In the genomic region with DNA sequence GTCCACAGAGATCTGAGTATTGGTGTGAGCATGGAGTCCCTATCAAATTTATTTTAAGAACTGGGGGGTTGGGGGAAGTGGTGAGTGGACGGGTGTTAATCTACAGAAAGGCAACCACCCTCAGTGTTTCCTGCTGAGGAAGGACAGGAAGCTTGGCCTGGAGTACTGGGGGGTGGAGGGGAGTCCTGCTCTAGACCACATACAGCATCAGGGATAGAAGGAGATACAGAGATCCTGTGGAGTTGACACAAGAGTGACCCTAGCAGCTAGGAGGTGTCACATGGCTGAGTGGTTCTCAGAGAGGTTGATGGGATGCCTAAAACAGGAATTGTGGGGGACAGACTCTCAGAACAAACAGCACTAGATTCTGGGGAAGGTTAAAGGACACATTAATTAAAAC, we compare ENCODE assay signal across 18 mouse cellular contexts. TPM values are rescaled to one million over a fixed set of nuclear protein-coding genes. Genes with fewer than 3 reads are reported as not detected.
DNase-seq lines count a peak whose midpoint lies in the region; ATAC-seq and TF ChIP-seq lines count a peak whose summit lies in the region.
"Had no signal": no experiment of that assay in that cellular context is flagged by ENCODE, and none has a peak within 500 bp of the region (broad histone marks: within the 10 kb centered on the region; RNA-seq: fewer than 3 reads in every experiment).

No protein-coding gene starts in this region.

- TF ChIP-seq CTCF in heart, postnatal 0 days (IDR thresholded peaks at IDR 0.05; ENCODE audit: low read depth) = no peak
- TF ChIP-seq CTCF in lung, postnatal 0 days (IDR thresholded peaks at IDR 0.05) = no peak

- TF ChIP-seq EP300 in heart, postnatal 0 days (IDR thresholded peaks at IDR 0.05; ENCODE audit: low read depth) = no peak
- TF ChIP-seq EP300 in lung, postnatal 0 days (IDR thresholded peaks at IDR 0.05) = no peak

- H3K4me1 ChIP-seq in heart, postnatal 0 days (ENCODE audit: control insufficient read depth, insufficient read depth) = peaks cover 9% of the 10 kb centered on the region
- H3K4me1 ChIP-seq in lung, postnatal 0 days (ENCODE audit: insufficient read depth, low read depth, low read length) = peaks cover 8% of the 10 kb centered on the region; the same call in 1 of the 2 replicates
- peaks cover 25% of the 10 kb centered on the region for H3K4me1 ChIP-seq in liver, embryonic 15.5 days (replicated peaks)

- peak overlapping the region; percentile 54 for H3K27ac ChIP-seq in heart, postnatal 0 days (ENCODE audit: low read depth)
- H3K27ac ChIP-seq in lung, postnatal 0 days (ENCODE audit: low read length) = no peak overlapping the region
- H3K27ac ChIP-seq in liver, embryonic 15.5 days (replicated peaks) = no peak overlapping the region
- H3K27ac ChIP-seq: left cerebral cortex, adult 2 months; limb, embryonic 13.5 days; neural tube, embryonic 15.5 days had no signal

- H3K36me3 ChIP-seq in heart, postnatal 0 days (replicated peaks; ENCODE audit: control insufficient read depth, insufficient read depth, low read length) = peaks cover 3% of the 10 kb centered on the region
- H3K36me3 ChIP-seq in lung, postnatal 0 days (ENCODE audit: insufficient read depth, low read length) = 0 out of 2 replicates have a peak, but pooled peaks cover 2% of the 10 kb centered on the region
- peaks cover 2% of the 10 kb centered on the region; the same call in 1 of the 2 replicates for H3K36me3 ChIP-seq in liver, embryonic 15.5 days (replicated peaks)

- H3K9ac ChIP-seq in heart, postnatal 0 days (replicated peaks; ENCODE audit: low read depth, low read length) = no peak overlapping the region
- no peak overlapping the region for H3K9ac ChIP-seq in lung, postnatal 0 days (replicated peaks; ENCODE audit: low read depth)
- H3K9ac ChIP-seq in liver, embryonic 15.5 days = no peak overlapping the region
- H3K9ac ChIP-seq: limb, embryonic 13.5 days; neural tube, embryonic 15.5 days had no signal

- WGBS in heart, postnatal 0 days = 5% methylated on average over 1 of the region's 1 CpGs
- 35% methylated on average over 1 of the region's 1 CpGs for WGBS in lung, postnatal 0 days
- 6% methylated on average over 1 of the region's 1 CpGs for WGBS in liver, embryonic 15.5 days (ENCODE audit: insufficient replicate concordance)

- DNase-seq in adrenal gland, postnatal 14 days = peak; percentile 22
- DNase-seq in adrenal gland, adult 8-10 months = no peak
- peak; percentile 28 for DNase-seq in heart, postnatal 0 days (ENCODE audit: low spot score)
- no peak for DNase-seq in heart, adult 18-20 months
- DNase-seq in lung, postnatal 0 days (ENCODE audit: low spot score) = peak; percentile 8
- DNase-seq in lung, postnatal 25 days (ENCODE audit: low spot score) = no peak
- DNase-seq in cerebellum, postnatal 4 days (ENCODE audit: low spot score in 2 of 2) = no peak
- DNase-seq: cerebellum, postnatal 10 days had no signal

- no peaks in the 10 kb centered on the region for H3K9me3 ChIP-seq in heart, postnatal 0 days (replicated peaks; ENCODE audit: control insufficient read depth, low read length)
- no peaks in the 10 kb centered on the region for H3K9me3 ChIP-seq in lung, postnatal 0 days (ENCODE audit: low read length)
- no peaks in the 10 kb centered on the region for H3K9me3 ChIP-seq in liver, embryonic 15.5 days (replicated peaks)
- H3K9me3 ChIP-seq: limb, embryonic 13.5 days; neural tube, embryonic 15.5 days had no signal

- no peaks in the 10 kb centered on the region for H3K27me3 ChIP-seq in heart, postnatal 0 days (ENCODE audit: control insufficient read depth, insufficient read depth, low read length)
- H3K27me3 ChIP-seq in lung, postnatal 0 days (replicated peaks; ENCODE audit: insufficient read depth, low read length) = no peaks in the 10 kb centered on the region
- peaks cover 52% of the 10 kb centered on the region for H3K27me3 ChIP-seq in liver, embryonic 15.5 days
- H3K27me3 ChIP-seq: limb, embryonic 13.5 days; neural tube, embryonic 15.5 days had no signal

- ATAC-seq in heart, postnatal 0 days (ENCODE audit: insufficient read depth, low read depth) = no peak
- ATAC-seq in lung, postnatal 0 days = no peak
- ATAC-seq in liver, embryonic 15.5 days (ENCODE audit: insufficient read depth) = peak; percentile 20; the same call in 1 of the 2 replicates

- H3K4me2 ChIP-seq in heart, postnatal 0 days (ENCODE audit: low read depth, low read length) = no peak overlapping the region
- no peak overlapping the region for H3K4me2 ChIP-seq in lung, postnatal 0 days (replicated peaks; ENCODE audit: low read depth, low read length)
- H3K4me2 ChIP-seq in liver, embryonic 15.5 days = no peak overlapping the region
- H3K4me2 ChIP-seq: neural tube, embryonic 15.5 days had no signal

- H3K4me3 ChIP-seq in heart, postnatal 0 days (ENCODE audit: low read depth, low read length) = no peak overlapping the region
- no peak overlapping the region for H3K4me3 ChIP-seq in lung, postnatal 0 days (ENCODE audit: low read depth, low read length)
- H3K4me3 ChIP-seq in liver, embryonic 15.5 days (replicated peaks) = no peak overlapping the region
- H3K4me3 ChIP-seq: left cerebral cortex, adult 2 months; neural tube, embryonic 15.5 days had no signal

RNA-seq across cellular contexts. Expression of gene Tpm4, which starts 1.3 kb away (rescaled TPM):
- total RNA-seq in adrenal gland, postnatal 14 days (2021) = 286 and 295 TPM in 2 replicates
- total RNA-seq in adrenal gland, adult 8-10 months (2022) = 100 to 1,000 TPM; 133 to 158 (median 140) TPM
- 179 and 195 TPM in 2 replicates for total RNA-seq in heart, postnatal 0 days (2014; rRNA removed; ENCODE audit: low replicate concordance)
- 222 and 224 TPM in 2 replicates for polyA plus RNA-seq in heart, postnatal 0 days (2015; fragmentation: Nextera tagmentation; extraction: Ambion mirVana)
- 100 to 1,000 TPM in 1 of 2 experiments, 10 to 100 TPM in 1; 89.1 to 107 TPM for total RNA-seq in heart, adult 18-20 months (2021)
- 585 and 648 TPM in 2 replicates for polyA plus RNA-seq in lung, postnatal 0 days (2015; fragmentation: Nextera tagmentation; extraction: Ambion mirVana)
- 80.7 and 82.6 TPM in 2 replicates for polyA plus RNA-seq in liver, embryonic 15.5 days (2015; fragmentation: Nextera tagmentation; extraction: Ambion mirVana)

RNA-seq across cellular contexts. Expression of gene Olfr374, which starts 26.7 kb away (rescaled TPM):
- total RNA-seq in adrenal gland, postnatal 14 days (2021) = not detected in 2 replicates
- not detected for total RNA-seq in adrenal gland, adult 8-10 months (2022)
- total RNA-seq in heart, postnatal 0 days (2014; rRNA removed; ENCODE audit: low replicate concordance) = not detected in 2 replicates
- 0.01 TPM in 1 of 2 replicates, not detected in the other for polyA plus RNA-seq in heart, postnatal 0 days (2015; fragmentation: Nextera tagmentation; extraction: Ambion mirVana)
- total RNA-seq in heart, adult 18-20 months (2021) = not detected
- polyA plus RNA-seq in lung, postnatal 0 days (2015; fragmentation: Nextera tagmentation; extraction: Ambion mirVana) = not detected in 2 replicates
- polyA plus RNA-seq in liver, embryonic 15.5 days (2015; fragmentation: Nextera tagmentation; extraction: Ambion mirVana) = 0.03 and 0.05 TPM in 2 replicates
- total RNA-seq: adrenal gland, postnatal 10 days; gastrocnemius, postnatal 4 days; layer of hippocampus, adult 18-20 months; left cerebral cortex, adult 2 months had no signal
- polyA plus RNA-seq: limb, embryonic 13.5 days; testis, adult 2 months; urinary bladder, adult 2 months had no signal

RNA-seq across cellular contexts. Expression of gene Rab8a, which starts 27.5 kb away (rescaled TPM):
- total RNA-seq in adrenal gland, postnatal 14 days (2021) = 64.5 and 66.1 TPM in 2 replicates
- total RNA-seq in adrenal gland, adult 8-10 months (2022) = 10 to 100 TPM; 56.6 to 69.3 (median 61.7) TPM
- total RNA-seq in heart, postnatal 0 days (2014; rRNA removed; ENCODE audit: low replicate concordance) = 32.2 and 33.9 TPM in 2 replicates
- 50.8 and 51.2 TPM in 2 replicates for polyA plus RNA-seq in heart, postnatal 0 days (2015; fragmentation: Nextera tagmentation; extraction: Ambion mirVana)
- total RNA-seq in heart, adult 18-20 months (2021) = 10 to 100 TPM; 20.0 to 25.1 TPM
- polyA plus RNA-seq in lung, postnatal 0 days (2015; fragmentation: Nextera tagmentation; extraction: Ambion mirVana) = 67.3 and 68.0 TPM in 2 replicates
- 66.4 and 69.7 TPM in 2 replicates for polyA plus RNA-seq in liver, embryonic 15.5 days (2015; fragmentation: Nextera tagmentation; extraction: Ambion mirVana)

RNA-seq across cellular contexts. Expression of gene Olfr373, which starts 50.5 kb away (rescaled TPM):
- not detected in 2 replicates for total RNA-seq in adrenal gland, postnatal 14 days (2021)
- total RNA-seq in adrenal gland, adult 8-10 months (2022) = not detected
- not detected in 2 replicates for total RNA-seq in heart, postnatal 0 days (2014; rRNA removed; ENCODE audit: low replicate concordance)
- polyA plus RNA-seq in heart, postnatal 0 days (2015; fragmentation: Nextera tagmentation; extraction: Ambion mirVana) = not detected in 2 replicates
- not detected for total RNA-seq in heart, adult 18-20 months (2021)
- not detected in 2 replicates for polyA plus RNA-seq in lung, postnatal 0 days (2015; fragmentation: Nextera tagmentation; extraction: Ambion mirVana)
- polyA plus RNA-seq in liver, embryonic 15.5 days (2015; fragmentation: Nextera tagmentation; extraction: Ambion mirVana) = not detected in 2 replicates
- total RNA-seq: adrenal gland, postnatal 10 days; gastrocnemius, postnatal 4 days; layer of hippocampus, adult 18-20 months; left cerebral cortex, adult 2 months had no signal
- polyA plus RNA-seq: embryonic facial prominence, embryonic 11.5 days; limb, embryonic 13.5 days; neural tube, embryonic 15.5 days; testis, adult 2 months; urinary bladder, adult 2 months had no signal

RNA-seq across cellular contexts. Expression of gene Hsh2d, which starts 55.9 kb away (rescaled TPM):
- 0.94 TPM in 1 of 2 replicates, not detected in the other for total RNA-seq in adrenal gland, postnatal 14 days (2021)
- under 1 TPM in 1 of 4 experiments, not detected in 3; 0.16 TPM for total RNA-seq in adrenal gland, adult 8-10 months (2022)
- not detected in 2 replicates for total RNA-seq in heart, postnatal 0 days (2014; rRNA removed; ENCODE audit: low replicate concordance)
- 0.05 and 0.12 TPM in 2 replicates for polyA plus RNA-seq in heart, postnatal 0 days (2015; fragmentation: Nextera tagmentation; extraction: Ambion mirVana)
- total RNA-seq in heart, adult 18-20 months (2021) = under 1 TPM in 1 of 2 experiments, not detected in 1; 0.51 TPM
- 0.46 and 0.78 TPM in 2 replicates for polyA plus RNA-seq in lung, postnatal 0 days (2015; fragmentation: Nextera tagmentation; extraction: Ambion mirVana)
- 0.26 and 0.33 TPM in 2 replicates for polyA plus RNA-seq in liver, embryonic 15.5 days (2015; fragmentation: Nextera tagmentation; extraction: Ambion mirVana)
- total RNA-seq: gastrocnemius, postnatal 4 days; left cerebral cortex, adult 2 months had no signal
- polyA plus RNA-seq: embryonic facial prominence, embryonic 11.5 days; limb, embryonic 13.5 days; neural tube, embryonic 15.5 days had no signal

Comparison
In these comparisons a context has a peak if more than half of its experiments do, and no peak if none do; other contexts are left out.
1. DNase-seq: peak in adrenal gland, postnatal 14 days (single experiment), heart, postnatal 0 days (single experiment) and lung, postnatal 0 days (single experiment); none in adrenal gland, adult 8-10 months (single experiment), heart, adult 18-20 months (0 of 2), lung, postnatal 25 days (single experiment) and cerebellum, postnatal 4 days (0 of 2).